Mouse (Mus musculus): ENCODE results near the gene Wwp2.

Gene Wwp2

DNA sequence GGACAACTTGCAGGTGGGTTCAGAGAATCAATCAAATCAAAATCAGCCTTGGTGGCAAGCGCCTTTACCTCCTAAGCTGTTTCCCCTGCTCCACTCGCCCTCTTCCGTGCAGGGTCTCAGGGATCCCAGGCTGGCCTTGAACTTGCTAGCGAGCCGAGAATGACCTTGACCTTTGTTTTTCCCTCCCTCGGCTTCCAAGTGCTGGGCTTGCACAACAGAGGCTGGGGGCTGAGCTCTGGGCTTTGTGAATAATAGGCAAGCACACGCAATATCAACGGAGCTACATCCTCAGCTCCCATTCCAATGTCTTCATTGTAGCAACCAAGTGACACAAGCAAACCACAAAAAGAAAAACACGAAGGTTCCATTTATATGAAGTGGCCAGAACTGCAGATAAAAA is 126.0 kb downstream of the Wwp2 start:
- DNase-seq (ENCODE audit: low read depth): no peak

DNA sequence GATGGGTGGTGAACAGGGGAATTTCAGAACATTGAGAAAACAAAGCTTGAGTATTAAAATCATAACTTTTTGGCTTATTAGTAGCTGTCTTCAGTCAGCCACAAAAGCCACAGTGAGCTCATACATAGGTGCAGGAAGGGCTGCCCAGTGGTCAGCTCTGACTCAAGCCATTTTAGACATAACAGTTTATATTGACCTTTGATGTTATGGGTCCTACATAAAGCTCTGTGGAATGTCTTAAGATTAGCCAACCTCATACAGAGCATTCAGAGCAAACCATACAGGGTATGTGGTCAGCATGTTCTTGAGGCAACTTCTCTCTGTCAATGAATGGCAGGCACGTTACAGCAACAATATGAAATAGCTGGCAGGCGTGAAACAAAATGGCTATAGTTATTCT is 134.9 kb downstream of the Wwp2 start:
- no peak for DNase-seq (ENCODE audit: low read depth)

DNA sequence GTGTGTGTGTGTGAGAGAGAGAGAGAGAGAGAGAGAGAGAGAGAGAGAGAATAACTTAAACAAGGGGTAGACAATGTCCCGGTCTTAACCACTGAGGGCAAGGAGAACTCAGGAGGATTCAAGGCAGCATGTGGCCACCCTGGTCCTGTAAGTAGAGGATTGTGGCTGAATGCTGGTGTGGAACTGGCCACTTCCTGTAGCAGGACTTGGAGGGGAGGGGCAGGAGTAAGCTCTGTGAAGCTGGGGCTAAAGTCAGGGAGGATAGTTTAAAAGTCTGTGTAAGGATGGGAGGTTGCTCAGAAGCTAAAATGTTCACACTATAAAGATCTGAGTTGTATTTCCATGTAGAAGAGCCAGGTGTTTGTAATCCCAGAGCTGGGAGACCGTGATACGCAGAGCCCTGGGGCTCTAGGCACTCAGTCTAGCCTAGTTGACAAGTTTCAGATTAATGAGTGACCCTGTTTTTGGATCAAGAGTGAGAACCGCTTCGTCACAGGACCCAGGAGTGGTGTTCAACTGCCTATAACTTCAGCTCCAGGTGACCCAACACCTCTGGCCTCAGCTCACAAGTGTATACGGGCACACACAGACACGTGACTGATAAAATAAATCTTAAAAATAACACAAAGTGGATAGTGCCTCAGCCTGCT is 135.4 kb downstream of the Wwp2 start:
- no peak for DNase-seq (ENCODE audit: low read depth)

DNA sequence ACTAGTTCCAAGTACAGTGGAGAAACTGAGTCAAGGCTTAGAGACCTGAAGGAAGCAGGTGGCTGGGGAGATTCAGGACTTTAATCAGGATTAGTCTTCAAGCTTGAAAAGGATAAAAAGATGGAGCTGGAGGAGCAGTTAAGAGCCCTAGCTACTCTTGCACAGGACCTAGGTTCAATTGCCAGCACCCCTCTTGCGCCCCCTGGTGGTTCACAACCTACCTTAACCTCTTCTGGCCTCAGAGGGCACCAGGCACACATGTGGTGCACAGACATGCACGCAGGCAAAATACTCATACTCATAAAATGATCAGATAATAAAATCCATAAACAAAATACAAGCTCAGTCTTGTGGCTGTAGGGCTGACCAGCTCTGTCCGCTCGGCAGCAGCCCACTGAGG is 136.3 kb downstream of the Wwp2 start:
- DNase-seq (ENCODE audit: low read depth): peak; percentile 85

DNA sequence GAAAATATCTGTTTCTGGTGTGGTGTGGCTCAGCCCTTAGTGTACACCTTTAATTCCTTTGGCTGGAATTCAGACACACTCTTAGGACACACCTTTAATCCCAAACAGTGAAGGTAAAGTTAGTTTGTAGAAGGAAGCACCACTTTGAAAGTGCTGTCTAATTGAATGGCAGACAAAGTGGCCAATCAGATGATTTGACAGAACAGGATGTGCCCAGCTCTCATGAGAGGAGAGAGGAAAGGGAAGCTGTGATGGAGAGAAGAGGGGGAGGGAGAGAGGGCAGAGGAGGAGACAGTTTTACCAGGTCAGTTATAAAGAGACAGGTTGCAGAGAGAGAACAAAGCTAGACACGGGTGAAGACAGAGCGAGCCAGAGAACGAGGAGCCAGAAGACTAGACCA is 138.6 kb downstream of the Wwp2 start:
- peak; percentile 64 for DNase-seq (ENCODE audit: low read depth)

DNA sequence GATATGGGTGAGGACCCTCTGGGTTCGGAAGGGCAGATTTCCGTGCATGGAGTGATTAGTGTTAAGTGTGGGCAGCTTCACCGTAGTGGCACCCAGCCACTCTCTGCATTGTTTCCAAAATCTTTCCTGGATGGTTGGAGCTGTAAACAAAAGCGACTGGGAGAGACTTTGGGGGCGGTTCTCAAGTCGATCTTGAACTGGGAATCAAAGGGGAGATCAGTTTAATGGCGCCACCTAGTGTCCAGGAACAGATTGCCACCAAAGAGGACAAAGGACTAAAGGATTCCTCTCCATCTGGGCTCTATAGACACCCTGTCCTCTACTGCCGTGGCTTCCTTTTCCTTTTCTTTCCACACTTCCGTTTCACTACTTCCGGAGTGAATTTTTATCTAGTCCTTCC is 140.5 kb downstream of the Wwp2 start:
- peak; percentile 86 for DNase-seq (ENCODE audit: low read depth)

DNA sequence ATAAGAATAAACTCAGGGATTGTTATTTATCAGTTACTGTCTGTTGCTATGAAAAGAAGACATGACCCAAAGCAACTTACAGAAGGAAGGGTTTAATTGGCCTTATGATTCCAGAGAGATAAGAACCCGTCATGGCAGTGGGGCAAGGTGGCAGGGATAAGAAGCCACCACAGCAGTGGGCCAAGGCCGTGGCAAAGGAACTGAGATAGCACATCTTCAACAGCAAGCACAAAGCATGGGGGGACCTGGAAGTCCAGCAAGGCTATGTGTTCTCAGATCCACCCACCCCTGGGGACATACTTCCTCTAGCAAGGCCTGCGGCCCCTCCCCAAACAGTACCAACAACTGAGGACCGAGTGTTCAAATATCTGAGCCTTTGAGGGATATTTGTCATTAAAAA is 141.5 kb downstream of the Wwp2 start:
- no peak for DNase-seq (ENCODE audit: low read depth)

DNA sequence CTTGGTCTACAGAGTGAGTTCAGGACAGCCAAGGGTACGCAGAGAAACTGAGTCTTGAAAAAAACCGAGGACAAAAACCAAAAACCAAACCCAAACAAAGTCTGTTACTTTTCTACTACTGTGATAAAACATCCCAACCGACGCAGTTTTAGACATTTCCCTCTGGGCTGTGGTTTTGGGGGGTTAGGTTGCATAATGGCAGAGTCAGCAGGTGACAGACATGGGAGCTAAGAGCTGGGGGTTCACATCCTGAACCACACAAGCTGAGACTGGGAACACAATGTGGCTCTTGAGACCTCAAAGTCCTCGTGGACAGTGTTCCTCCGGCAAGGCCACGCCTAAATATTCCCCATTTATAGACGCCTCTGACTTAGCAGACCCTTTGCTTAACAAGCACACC is 142.0 kb downstream of the Wwp2 start:
- DNase-seq (ENCODE audit: low read depth): no peak

DNA sequence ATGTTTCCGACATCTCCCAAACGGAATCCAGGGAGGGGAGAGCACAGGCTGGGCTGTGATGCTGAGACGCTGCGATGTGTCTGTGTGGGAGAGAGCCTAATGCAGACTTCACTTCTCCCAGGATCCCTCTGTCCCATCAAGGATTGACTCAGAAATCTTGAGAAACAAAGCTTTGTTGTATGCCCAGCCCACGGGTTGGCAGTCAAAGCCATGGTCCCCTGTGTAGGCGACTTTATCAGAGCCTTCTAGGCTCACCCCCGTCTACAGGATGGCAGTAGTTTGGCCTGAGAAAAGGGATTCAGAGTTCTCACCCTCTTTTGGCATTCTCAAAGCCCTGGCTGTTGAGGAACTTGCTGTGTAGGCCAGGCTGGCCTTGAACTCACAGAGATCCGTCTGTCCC is 142.4 kb downstream of the Wwp2 start:
- no peak for DNase-seq (ENCODE audit: low read depth)

DNA sequence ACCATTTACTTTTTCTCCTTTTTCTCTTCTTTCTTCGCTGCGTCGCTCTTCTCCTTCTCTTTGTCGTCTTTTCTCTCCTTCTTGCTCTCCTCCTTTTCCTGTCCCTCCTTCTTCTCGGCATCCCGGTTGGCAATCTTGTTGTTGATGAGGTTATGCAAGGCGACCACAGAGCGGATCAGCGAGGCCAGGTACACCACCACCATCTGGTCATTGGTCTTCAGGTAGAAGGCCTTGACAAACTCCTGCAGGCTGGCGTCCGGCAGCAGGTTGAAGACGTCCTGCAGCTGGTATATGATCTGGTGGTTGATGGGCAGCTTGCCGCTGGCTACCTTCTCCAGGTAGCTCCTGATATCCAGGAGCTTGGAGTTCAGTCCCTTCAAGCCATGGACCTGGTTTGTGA is 144.7 kb downstream of the Wwp2 start:
- no peak for DNase-seq (ENCODE audit: low read depth)

DNA sequence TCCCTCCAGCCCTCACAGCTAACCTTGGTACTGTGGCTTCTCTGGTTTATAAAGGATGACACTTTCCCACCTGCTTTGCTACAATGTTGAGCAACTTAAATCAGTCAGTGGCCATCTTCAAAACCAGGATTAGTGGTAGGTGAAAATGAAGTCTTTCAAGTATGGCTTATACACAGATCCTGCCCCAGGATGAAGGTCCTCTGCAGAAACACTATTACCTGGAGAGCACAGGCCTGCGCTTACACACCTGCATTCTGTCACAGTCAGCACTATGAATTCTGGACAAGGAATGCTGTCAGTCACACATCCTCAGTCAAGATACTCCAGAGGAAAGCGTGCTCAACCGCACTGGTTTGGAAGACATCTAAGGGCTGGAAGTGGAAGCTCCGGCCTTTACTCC is 145.4 kb downstream of the Wwp2 start:
- no peak for DNase-seq (ENCODE audit: low read depth)

DNA sequence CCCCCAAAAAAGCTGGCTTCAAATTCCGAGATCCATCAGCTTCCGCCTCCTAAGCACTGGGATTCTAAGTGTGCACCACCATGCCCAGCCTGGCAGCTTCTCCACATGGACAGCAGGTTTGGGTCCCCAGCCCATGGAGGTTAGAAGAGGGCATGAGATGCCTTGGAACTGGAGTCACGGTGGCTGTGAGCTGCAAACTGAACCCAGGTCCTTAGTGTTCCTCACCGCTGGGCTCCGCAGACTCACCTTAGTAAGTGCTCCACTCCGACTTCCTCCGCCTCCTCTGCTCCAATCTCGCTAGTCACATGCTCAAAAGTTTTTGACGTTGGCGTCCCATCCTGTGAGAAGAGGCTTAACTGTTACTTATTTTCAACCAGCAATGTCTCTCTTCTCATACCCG is 146.0 kb downstream of the Wwp2 start:
- DNase-seq (ENCODE audit: low read depth): no peak

DNA sequence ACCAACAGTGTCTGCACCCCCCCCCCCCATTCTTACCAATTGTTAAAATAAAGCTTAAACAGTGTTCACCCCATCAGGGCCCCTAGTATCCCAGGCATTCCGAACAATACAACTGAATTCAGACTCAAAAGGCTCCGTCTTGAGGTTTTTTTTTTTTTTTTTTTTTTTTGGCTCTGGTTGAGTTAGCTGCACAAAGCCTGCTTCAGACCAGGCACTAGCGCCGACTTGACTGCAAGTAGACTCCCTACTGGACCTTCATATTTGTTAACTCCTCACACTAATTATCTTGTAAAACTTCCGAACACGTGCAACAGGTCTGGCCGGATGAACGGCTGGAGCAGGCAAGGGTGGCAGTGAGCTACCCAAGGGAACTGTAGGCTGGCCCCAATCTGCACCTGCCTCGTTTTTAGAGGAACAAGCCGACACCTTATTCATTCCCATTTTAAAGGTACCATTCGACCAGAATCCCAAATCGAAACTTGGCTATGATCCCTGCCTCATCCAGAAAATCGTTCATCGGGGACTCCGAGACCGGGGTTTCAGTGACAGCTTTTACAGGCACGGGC is 151.3 kb downstream of the Wwp2 start:
- DNase-seq (ENCODE audit: low read depth): no peak

DNA sequence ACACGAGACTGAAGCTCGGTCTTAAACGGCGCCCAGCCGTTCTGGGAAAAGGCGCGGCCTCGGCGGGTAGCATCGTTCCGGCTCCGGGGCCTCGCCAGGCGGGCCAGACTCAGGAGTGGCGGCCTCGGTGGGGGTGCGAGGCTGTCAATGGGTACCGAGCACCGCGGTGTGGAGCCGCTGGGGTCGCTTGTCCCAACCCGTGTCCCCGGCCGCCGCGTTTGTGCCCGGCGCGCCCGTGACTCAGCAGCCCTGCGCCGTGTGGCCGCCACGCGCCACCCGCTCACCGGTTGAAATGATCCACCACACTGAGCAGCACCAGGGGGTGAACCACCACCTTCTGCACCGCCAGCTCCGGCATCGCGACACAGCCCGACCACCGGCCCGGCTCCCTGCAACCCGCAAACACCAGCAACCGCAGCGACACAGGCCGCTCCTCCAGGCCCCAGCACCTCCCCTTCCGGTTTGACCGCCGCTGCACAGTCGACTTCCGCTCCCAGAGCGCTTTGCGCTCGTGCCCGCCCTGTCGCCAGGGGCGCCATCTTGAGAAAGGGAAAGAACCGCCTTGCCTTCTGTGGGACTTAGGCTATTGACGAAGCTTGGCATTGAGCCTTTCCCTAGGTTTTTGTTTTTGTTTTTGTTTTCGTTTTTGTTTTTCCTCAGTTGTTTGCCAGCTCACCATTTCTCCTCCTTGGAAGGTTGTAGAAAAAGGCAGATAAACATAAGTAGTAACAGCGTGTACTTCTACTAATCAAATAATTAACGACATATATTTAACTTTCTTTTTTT is 152.0 kb downstream of the Wwp2 start, which contains the start of gene Psmd7:
Psmd7 (minus strand) TSS at position 470 of the 786 bp plus-strand sequence.
- DNase-seq (ENCODE audit: low read depth): peak; percentile 95

DNA sequence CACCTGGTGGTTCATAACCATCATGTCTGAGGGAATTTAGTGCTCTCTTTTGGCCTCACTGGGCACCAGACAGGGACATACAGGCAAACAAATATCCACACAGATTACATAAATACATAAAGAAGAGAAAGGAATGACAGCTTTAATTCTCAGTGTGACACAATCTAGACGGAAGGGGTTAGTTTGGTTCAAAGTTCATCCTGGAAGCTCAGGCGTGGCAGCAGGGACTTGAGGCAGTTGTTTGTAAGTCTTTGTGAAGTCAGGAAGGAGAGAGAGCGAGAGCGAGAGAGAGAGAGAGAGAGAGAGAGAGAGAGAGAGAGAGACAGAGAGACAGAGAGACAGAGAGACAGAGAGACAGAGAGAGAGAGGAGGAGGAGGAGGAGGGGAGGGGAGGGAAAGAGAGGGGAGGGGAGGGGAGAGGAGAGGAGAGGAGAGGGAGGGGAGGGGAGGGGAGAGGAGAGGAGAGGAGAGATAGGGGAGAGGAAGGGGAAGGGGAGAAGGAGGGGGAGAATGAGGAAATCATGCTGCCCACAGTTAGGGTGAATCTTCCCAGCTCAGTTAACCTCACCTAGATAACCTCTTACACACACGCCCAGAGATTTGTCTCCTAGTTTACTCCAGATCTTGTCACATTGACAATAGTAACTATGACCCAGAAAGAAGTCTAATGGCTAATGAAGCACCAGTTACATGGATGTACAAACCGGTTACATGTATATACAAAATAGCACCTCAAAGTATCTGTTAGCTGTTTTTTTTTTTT is 158.0 kb downstream of the Wwp2 start:
- DNase-seq (ENCODE audit: low read depth): no peak

DNA sequence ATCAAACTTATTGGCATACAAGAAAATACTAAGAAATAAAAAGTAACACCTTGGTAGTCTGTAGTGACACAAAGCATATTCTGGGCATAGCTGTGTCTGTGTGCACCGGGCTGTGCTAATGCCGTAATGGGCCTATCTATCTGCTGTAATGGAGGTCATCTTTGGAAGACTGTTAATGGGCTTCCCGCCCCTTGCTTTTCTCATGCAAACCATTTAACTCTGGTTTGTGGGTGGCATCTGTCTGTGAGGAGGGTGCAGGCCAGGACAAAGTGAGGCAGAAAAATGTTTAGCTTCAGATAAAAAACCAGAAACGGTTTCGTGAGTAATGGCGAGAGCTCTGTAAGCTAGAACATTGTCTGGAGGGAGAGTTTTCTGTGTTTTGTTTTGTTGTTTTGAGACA is 158.7 kb downstream of the Wwp2 start:
- DNase-seq (ENCODE audit: low read depth): no peak

DNA sequence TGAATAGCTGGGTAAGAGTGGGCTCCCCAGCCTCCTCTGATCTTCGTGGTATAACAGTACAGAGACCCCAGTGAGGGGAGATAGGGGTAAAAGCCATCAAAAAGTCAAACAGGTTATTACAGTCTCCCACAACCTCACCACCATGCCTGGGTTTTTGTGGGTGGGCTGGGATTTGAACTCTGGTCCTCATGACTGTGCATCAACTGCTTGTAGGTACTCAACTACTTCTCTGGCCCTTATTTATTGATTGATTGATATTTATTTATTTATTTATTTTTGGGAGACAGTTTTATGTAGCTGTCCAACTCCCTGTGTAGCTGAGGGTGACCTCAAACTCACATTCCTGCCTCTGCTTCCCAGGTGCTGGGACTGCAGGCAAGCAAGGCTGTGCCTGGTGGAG is 161.6 kb downstream of the Wwp2 start:
- DNase-seq (ENCODE audit: low read depth): no peak

DNA sequence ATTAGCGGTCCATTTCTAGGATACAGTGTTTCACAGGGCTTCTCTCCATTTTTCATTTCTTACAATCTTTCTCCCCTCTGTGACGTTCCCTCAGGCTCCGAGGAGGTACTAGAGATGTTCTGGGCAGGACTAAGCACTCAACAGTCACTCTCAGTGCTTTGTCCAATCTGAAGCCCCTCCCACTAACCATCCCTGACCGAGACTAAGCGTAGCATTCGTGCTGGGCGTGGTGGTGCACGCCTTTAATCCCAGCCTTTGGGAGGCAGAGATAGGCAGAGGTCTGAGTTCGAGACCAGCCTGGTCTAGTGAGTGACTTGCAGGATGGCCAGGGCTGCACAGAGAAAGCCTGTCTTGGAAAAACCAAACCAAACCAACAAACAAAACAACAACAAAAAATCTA is 163.5 kb downstream of the Wwp2 start:
- DNase-seq (ENCODE audit: low read depth): no peak

DNA sequence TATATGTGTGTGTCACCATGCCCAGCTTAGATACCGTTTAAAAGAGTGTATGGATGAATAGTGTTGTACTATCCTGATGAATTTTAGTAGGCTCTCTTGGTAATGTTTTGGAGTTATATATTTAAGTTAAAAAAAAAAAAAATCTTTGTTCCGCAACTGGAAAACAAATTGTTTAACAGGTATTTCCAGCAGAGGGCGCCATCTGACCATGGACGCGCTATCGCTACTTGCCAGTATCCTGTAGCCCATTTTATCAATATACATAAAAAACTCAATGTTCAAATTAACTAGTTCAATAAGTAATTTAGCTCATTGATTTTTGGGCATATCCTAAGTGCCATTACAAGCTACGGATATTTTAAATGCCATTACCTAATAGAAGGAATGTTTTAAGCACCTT is 166.9 kb downstream of the Wwp2 start:
- peak; percentile 81 for DNase-seq (ENCODE audit: low read depth)

All from induced T-regulatory cell, adult 2 months (primary cell).